Mouse (Mus musculus): ENCODE measurements at regions not wholly inside any gene's neighbourhood (a gene's known extent, or its start where the extent isn't known, plus 50 kb on each side); places are given as distances from the start of the nearest gene placed in this dataset.

DNA sequence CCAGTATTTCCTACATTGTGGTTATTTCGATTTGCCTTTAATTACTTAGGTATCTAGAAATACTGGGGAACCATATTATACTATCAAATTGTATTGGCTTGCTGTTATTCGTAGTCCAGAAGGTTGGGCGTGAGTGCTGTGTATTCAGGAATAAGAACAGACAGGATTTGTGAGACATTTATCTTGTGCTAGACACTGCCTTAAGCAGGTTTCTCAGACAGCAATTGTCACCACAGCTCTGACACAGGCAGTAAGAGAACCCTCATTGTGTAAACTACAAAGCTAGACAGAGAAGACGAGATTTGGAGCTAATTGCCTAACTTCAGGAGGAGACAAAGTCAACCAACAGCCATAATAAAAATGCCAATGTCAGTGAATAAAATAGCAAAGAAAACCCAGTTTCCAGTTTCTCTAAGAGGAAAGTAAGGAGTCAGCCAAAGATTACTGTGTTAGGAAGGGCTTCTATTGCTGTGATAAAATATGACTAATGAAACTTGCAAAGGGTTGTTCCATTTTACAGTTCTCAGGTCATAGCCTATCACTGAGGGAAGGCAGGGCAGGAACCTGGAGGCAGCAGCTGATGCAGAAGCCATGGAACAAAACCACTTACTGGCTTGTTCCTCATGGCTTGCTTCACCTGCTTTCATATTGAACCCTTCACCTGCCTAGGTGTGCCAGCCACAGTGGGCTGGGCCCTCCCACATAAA is 78.6 kb upstream of the Gas2 start:
- no peak for ATAC-seq (ENCODE audit: low FRiP score, low TSS enrichment)
- no peak overlapping the region for H3K9ac ChIP-seq (ENCODE audit: low read depth, low read length)
- no peaks in the 10 kb centered on the region for H3K36me3 ChIP-seq (ENCODE audit: control insufficient read depth, insufficient read depth, low read length)
- H3K27me3 ChIP-seq (ENCODE audit: control insufficient read depth, insufficient read depth, low read length), result no peaks in the 10 kb centered on the region
- no peak overlapping the region for H3K27ac ChIP-seq (ENCODE audit: low read depth, low read length)
- no peak overlapping the region for H3K4me2 ChIP-seq (replicated peaks; ENCODE audit: low read depth, low read length)
- no peaks in the 10 kb centered on the region for H3K9me3 ChIP-seq (ENCODE audit: control insufficient read depth, low read length)
- no peaks in the 10 kb centered on the region for H3K4me1 ChIP-seq (ENCODE audit: control insufficient read depth, insufficient read depth, low read length)
- no peak overlapping the region for H3K4me3 ChIP-seq (ENCODE audit: low read length)
- WGBS, result 68% methylated on average over 4 of the region's 4 CpGs

DNA sequence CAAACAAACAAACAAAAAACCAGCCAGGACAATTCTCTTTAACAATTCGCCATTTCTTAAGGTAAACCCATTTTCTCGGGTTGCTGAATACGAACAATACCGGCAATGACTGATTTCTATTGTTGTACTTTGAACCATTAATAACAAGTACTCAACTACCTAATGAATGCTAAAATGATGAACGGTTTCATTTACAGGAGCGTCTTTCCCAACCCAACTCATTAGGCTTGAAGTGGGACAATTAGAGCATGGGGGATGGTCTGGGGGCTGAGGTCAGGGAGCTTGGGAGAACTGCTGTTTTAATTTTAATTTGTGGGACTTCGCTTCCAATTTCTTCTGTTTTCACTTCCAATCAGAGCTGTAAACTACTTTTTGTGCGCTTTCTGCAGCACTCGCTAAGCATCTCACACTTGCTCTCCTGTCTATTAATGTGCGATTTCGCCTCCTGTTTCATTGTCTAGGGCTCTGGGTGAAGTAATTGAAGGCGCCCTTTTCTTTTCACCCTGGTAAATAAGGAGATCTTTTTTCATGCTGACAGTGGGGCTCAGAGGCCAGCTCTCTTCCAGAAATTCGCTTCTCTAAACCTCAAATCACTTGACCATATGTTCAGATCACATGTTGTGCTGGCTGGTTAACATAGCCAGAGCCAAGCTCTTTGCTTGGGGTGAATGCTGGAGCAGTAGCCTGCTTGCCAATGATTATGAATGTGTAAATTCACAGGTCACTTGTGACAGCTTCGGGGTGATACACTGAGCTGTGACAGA is 77.7 kb upstream of the Gas2 start:
- no peaks in the 10 kb centered on the region for H3K9me3 ChIP-seq (ENCODE audit: control insufficient read depth, low read length)
- H3K27me3 ChIP-seq (ENCODE audit: control insufficient read depth, insufficient read depth, low read length), result no peaks in the 10 kb centered on the region
- no peak overlapping the region for H3K9ac ChIP-seq (ENCODE audit: low read depth, low read length)
- H3K4me2 ChIP-seq (replicated peaks; ENCODE audit: low read depth, low read length), result no peak overlapping the region
- H3K36me3 ChIP-seq (ENCODE audit: control insufficient read depth, insufficient read depth, low read length), result no peaks in the 10 kb centered on the region
- no peak overlapping the region for H3K4me3 ChIP-seq (ENCODE audit: low read length)
- ATAC-seq (ENCODE audit: low FRiP score, low TSS enrichment), result no peak
- H3K4me1 ChIP-seq (ENCODE audit: control insufficient read depth, insufficient read depth, low read length), result no peaks in the 10 kb centered on the region
- WGBS, result 64% methylated on average over 14 of the region's 14 CpGs
- no peak overlapping the region for H3K27ac ChIP-seq (ENCODE audit: low read depth, low read length)

DNA sequence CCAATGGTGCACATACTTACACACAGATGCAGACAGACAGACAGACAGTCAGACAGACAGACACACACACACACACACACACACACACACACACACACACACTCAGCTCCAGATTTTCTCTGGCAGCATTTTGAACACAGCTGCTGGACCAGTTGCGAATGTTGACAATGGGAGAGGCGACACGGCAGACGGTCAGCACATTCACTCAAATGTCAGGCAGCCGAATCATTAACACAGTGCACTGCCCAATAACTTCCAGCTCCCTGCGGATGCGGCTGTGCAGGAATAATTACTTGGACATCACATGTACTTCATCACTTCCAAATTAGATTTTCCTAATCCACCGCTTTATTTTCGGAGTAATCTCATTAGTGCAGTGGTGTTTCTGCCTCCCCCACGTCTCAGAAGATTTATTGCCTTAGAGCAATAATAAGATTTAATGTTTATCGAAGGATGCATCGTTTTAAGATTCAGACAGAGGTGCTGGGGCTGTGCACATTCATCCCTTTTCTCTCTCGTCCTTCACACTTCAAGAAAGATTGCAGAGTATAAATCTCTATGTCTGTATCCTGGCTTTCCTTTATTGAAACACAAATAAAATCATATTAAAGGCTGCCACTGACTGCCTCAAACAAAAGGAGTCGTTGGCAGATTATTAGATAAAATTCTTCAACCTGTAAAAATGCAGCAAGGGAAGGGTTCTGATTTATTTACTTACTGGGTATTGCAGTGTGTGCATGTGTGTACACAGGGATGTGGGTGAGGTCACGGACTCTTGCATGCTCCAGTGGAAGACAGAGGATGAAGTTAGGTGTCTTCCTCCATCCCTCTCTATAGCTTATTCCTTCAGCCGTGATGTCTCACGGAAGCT is 70.9 kb upstream of the Gas2 start:
- Histone ChIP-seq H3K36me3 (ENCODE audit: control insufficient read depth, insufficient read depth, low read length) (no peaks in the 10 kb centered on the region), H3K4me3 (ENCODE audit: low read length) (no peak overlapping the region), H3K9me3 (ENCODE audit: control insufficient read depth, low read length) (no peaks in the 10 kb centered on the region), H3K27ac (ENCODE audit: low read depth, low read length) (no peak overlapping the region), H3K27me3 (ENCODE audit: control insufficient read depth, insufficient read depth, low read length) (no peaks in the 10 kb centered on the region), H3K4me2 (replicated peaks; ENCODE audit: low read depth, low read length) (no peak overlapping the region), H3K4me1 (ENCODE audit: control insufficient read depth, insufficient read depth, low read length) (no peaks in the 10 kb centered on the region), H3K9ac (ENCODE audit: low read depth, low read length) (no peak overlapping the region)
- 52% methylated on average over 17 of the region's 17 CpGs for WGBS
- no peak for ATAC-seq (ENCODE audit: low FRiP score, low TSS enrichment)

DNA sequence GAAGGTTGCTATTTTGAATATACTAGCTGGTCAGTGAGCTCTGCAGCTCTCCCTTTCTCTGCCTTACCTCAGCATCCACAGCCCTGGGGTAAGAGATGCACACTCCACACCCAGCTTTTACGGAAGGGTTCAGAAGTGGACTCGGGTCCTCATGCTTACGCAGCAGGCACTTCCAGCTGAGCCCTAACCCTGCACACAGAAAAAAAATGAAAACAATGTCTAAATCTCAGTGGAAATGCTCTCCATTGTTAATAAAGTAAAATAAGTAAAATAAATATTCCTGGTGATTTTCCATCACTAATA is 70.3 kb upstream of the Gas2 start:
- Histone ChIP-seq H3K9me3 (ENCODE audit: control insufficient read depth, low read length) (no peaks in the 10 kb centered on the region), H3K36me3 (ENCODE audit: control insufficient read depth, insufficient read depth, low read length) (no peaks in the 10 kb centered on the region), H3K27me3 (ENCODE audit: control insufficient read depth, insufficient read depth, low read length) (no peaks in the 10 kb centered on the region), H3K4me2 (replicated peaks; ENCODE audit: low read depth, low read length) (no peak overlapping the region), H3K9ac (ENCODE audit: low read depth, low read length) (no peak overlapping the region), H3K4me3 (ENCODE audit: low read length) (no peak overlapping the region), H3K4me1 (ENCODE audit: control insufficient read depth, insufficient read depth, low read length) (no peaks in the 10 kb centered on the region), H3K27ac (ENCODE audit: low read depth, low read length) (no peak overlapping the region)
- no peak for ATAC-seq (ENCODE audit: low FRiP score, low TSS enrichment)
- WGBS, result 84% methylated on average over 3 of the region's 3 CpGs

All from kidney, embryonic 14.5 days (tissue).